Mouse (Mus musculus) E14TG2a.4 (cell line): ENCODE data around the gene Sec24c.

Experiments used
- H3K27me3 ChIP-seq: 2 replicates; pipeline ENCODE4 v1.6.1; 2014; ENCODE audit warnings: low read length, control low read depth; ENCODE audit not compliant: insufficient read depth
- H3K36me3 ChIP-seq: 2 replicates; pipeline ENCODE4 v1.6.1; 2014; ENCODE audit warnings: low read length, control low read depth; ENCODE audit not compliant: insufficient read depth
- H3K4me1 ChIP-seq: replicated peaks from 2 replicates; pipeline ENCODE4 v1.6.1; 2014; ENCODE audit warnings: low read depth, low read length, control low read depth
- H3K4me3 ChIP-seq: replicated peaks from 2 replicates; pipeline ENCODE4 v1.5.1; 2014; ENCODE audit warnings: mild to moderate bottlenecking, low read length
- H3K9me3 ChIP-seq: 2 replicates; pipeline ENCODE4 v1.6.1; 2014; ENCODE audit warnings: low read length, control low read depth
- CTCF ChIP-seq: conservative IDR thresholded peaks from 2 replicates; pipeline ENCODE4 v1.5.1; 2014; ENCODE audit warnings: low read length
- NANOG ChIP-seq: IDR thresholded peaks from 2 replicates; pipeline ENCODE4 v1.6.1; 2014; ENCODE audit warnings: borderline replicate concordance, low read length, mixed read lengths
- POU5F1 ChIP-seq: IDR thresholded peaks from 2 replicates; pipeline ENCODE4 v1.6.1; 2014; ENCODE audit warnings: low read length, borderline replicate concordance

Gene Sec24c

DNA sequence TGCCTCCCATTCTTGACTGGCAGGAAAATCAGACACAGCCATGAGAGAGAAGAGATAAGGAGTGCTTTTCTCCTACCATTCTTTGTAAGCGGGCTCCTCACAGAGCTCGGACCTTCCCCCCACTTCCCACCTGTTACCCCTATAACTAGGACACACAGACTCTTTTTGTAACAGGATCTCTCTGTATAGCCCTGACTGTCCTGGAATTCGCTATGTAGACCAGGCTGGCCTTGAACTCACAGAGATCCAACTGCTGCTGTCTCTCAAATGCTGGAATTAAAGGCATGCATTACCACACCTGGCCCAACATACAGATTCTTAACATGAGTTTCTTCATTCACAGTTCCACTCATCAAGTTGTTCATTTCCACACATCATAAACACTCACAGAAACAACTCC lies 11.4 kb upstream of the Sec24c start:
- Histone ChIP-seq H3K4me1 (peaks cover 63% of the 10 kb centered on the region), H3K27me3 (peaks cover 49% of the 10 kb centered on the region), H3K36me3 (no peaks in the 10 kb centered on the region), H3K4me3 (peak overlapping the region; percentile 89), H3K9me3 (no peaks in the 10 kb centered on the region)
- TF ChIP-seq CTCF (no peak), NANOG (no peak), POU5F1 (no peak)

DNA sequence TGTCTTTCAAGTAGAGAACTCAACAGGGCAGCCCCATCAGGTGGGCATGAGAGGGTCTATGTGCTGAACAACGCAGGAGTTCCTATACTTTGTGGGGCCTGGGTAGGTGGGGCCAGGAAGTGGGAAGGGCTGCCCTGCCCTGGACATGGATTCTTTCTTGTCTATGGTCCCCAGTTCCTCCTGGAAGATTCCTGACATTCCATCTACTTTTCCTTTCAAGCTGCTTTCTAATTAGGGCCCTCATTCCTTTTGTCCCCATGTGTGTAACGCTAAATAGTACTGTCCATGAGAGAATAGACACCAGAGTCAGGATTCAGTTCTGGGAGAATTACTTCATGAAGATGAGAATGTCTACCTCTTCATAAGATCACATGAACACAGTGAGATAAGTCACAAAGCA lies 10.5 kb upstream of the Sec24c start:
- TF ChIP-seq CTCF (no peak), POU5F1 (no peak), NANOG (no peak)
- H3K4me3 ChIP-seq, result no peak overlapping the region
- no peaks in the 10 kb centered on the region for H3K9me3 ChIP-seq
- peaks cover 56% of the 10 kb centered on the region for H3K4me1 ChIP-seq
- no peaks in the 10 kb centered on the region for H3K36me3 ChIP-seq
- peaks cover 52% of the 10 kb centered on the region for H3K27me3 ChIP-seq

GRCm38 (mm10) chr14:20664436-20664835 lies 9.7 kb upstream of the Sec24c start:
- H3K36me3 ChIP-seq, result no peaks in the 10 kb centered on the region
- H3K4me3 ChIP-seq, result no peak overlapping the region
- TF ChIP-seq CTCF (no peak), NANOG (no peak), POU5F1 (no peak)
- H3K9me3 ChIP-seq, result no peaks in the 10 kb centered on the region
- peaks cover 53% of the 10 kb centered on the region for H3K4me1 ChIP-seq
- H3K27me3 ChIP-seq, result peaks cover 55% of the 10 kb centered on the region

GRCm38 (mm10) chr14:20667469-20667868 lies 6.6 kb upstream of the Sec24c start:
- TF ChIP-seq NANOG (no peak), POU5F1 (no peak), CTCF (no peak)
- no peak overlapping the region for H3K4me3 ChIP-seq
- H3K27me3 ChIP-seq, result peaks cover 48% of the 10 kb centered on the region
- H3K4me1 ChIP-seq, result peaks cover 36% of the 10 kb centered on the region
- peaks cover 3% of the 10 kb centered on the region; the same call in 1 of the 2 replicates for H3K36me3 ChIP-seq
- H3K9me3 ChIP-seq, result no peaks in the 10 kb centered on the region

GRCm38 (mm10) chr14:20668154-20668810 lies 5.8 kb upstream of the Sec24c start, which contains the start of gene Synpo2l:
Gene Synpo2l, minus strand, starts transcription at chr14:20668354.
- Histone ChIP-seq H3K4me3 (no peak within 1 kb of the TSS), H3K4me1 (peaks cover 30% of the 10 kb centered on the region), H3K36me3 (peaks cover 3% of the 10 kb centered on the region; the same call in 1 of the 2 replicates), H3K27me3 (peaks cover 40% of the 10 kb centered on the region), H3K9me3 (no peaks in the 10 kb centered on the region)
- TF ChIP-seq NANOG (no peak), CTCF (no peak)

DNA sequence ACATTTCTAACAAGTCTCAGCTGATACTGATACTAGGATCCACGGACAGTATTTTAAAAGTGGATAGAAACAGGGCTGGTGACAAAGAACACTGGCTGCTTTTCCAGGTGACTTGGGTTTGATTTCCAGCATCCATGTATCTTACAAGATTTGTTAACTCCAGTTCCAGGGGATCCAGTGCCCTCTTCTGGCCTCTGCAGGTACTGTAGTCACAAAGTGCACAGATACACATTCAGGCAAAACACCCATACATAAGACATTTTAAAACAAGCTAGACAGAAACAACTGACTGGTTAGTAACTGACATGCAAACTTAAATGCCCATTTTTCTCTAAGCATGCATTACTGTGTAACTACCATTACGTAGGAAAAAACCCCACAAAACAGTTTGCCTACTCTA lies 1.1 kb upstream of the Sec24c start:
- no peak for TF ChIP-seq POU5F1
- TF ChIP-seq CTCF, result peak; percentile 79
- Histone ChIP-seq H3K36me3 (peaks cover 29% of the 10 kb centered on the region), H3K4me1 (peaks cover 18% of the 10 kb centered on the region), H3K27me3 (peaks cover 10% of the 10 kb centered on the region), H3K4me3 (peak overlapping the region; percentile 95), H3K9me3 (peaks cover 17% of the 10 kb centered on the region)

DNA sequence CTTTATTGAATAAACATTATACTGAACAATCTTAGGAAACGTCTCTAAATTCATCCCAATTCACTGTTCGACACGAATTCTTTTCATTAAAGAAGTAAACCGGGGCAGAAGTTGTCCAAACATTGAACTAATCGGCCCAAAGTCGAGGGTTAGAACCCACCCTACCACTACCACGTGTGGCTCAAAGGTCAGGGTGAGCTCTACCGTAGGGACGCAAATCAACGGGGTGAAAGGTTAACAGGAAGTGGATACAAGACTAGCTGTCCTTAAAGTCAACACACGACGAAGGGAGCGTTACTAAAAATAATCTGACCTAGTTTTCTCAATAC lies 409 bp upstream of the Sec24c start:
- TF ChIP-seq NANOG (no peak), POU5F1 (no peak)

GRCm38 (mm10) chr14:20677906-20678305 lies 3.8 kb downstream of the Sec24c start:
- Histone ChIP-seq H3K9me3 (peaks cover 17% of the 10 kb centered on the region), H3K4me1 (peaks cover 26% of the 10 kb centered on the region), H3K27me3 (no peaks in the 10 kb centered on the region), H3K4me3 (no peak overlapping the region), H3K36me3 (peaks cover 75% of the 10 kb centered on the region)
- no peak for TF ChIP-seq POU5F1

More for the DNA sequence above, 409 bp upstream of the Sec24c start:
- H3K4me3 ChIP-seq, result peak overlapping the region; percentile 95
- peaks cover 17% of the 10 kb centered on the region for H3K9me3 ChIP-seq
- peaks cover 37% of the 10 kb centered on the region for H3K36me3 ChIP-seq
- peaks cover 18% of the 10 kb centered on the region for H3K4me1 ChIP-seq
- H3K27me3 ChIP-seq, result peaks cover 6% of the 10 kb centered on the region

DNA sequence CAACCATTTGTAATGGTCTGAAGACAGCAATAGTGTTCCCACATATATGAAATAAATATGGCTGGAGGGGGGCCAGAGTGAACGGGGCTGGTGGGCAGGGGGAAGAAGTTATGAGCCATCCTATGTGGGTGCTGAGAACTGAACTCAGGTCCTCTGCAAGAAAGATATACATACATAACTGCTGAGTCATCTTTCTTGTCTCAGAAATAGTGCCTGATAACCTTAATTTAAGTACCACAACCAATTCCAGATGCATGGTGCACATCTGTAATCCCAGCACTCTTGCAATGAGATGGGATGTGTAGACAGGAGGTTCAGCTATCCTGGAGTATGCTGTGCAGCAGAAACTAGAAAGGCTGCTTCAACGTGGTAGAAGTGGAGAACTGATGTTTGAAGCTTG lies 7.6 kb downstream of the Sec24c start:
- no peak overlapping the region for H3K4me3 ChIP-seq
- H3K27me3 ChIP-seq, result no peaks in the 10 kb centered on the region
- H3K4me1 ChIP-seq, result peaks cover 17% of the 10 kb centered on the region
- peaks cover 100% of the 10 kb centered on the region for H3K36me3 ChIP-seq
- no peak for TF ChIP-seq CTCF
- no peak for TF ChIP-seq POU5F1
- no peak for TF ChIP-seq NANOG
- 0 out of 2 replicates have a peak, but pooled peaks cover 2% of the 10 kb centered on the region for H3K9me3 ChIP-seq
